Mouse (Mus musculus) urinary bladder, postnatal 10 days (tissue): ENCODE measurements around the gene Gbf1.

Experiments used
- DNase-seq: peaks from one replicate; pipeline ENCODE4 v3.0.0; 2022; ENCODE audit warnings: low spot score

The Gbf1 gene

DNA sequence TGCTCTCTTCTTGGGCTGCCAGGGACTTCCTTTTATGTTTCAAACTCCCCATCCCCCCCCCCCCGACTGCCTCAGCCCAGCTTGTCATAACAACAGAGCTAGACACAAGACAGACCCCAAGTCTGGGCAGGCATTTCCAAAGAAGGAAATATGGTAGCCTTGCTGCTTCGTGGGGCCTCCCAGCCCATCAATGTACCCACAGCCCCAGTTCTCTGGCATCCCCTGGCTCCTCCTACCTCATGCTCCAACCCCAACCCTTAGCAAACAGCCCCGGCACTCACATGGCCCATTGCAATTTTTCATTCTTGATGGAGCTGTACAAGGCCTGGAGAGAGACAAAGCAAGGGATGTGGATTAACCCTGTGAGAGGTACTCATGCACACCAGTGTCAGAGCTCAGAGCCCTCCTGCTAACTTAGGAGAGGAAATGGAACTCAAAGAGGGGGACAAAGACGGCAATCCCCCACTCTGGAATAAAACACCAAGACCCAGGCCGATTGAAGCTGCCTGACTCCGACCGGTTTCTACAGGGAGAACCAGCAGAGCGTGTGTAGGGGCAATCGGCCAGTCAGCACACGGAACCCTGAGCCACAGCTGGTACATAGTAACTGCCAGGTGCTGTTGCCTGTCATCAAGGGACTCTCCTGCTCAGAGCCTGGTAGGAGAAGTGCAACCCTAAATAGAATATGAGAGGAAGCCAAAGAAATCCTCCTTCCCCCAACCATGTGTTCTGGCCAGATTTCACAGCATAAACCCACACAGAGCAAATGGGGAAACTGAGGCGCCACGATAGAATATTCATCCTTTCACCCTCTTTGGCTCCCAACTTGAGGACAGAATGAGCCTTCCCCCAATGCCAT lies 163.7 kb downstream of the Gbf1 start:
- DNase-seq = no peak

DNA sequence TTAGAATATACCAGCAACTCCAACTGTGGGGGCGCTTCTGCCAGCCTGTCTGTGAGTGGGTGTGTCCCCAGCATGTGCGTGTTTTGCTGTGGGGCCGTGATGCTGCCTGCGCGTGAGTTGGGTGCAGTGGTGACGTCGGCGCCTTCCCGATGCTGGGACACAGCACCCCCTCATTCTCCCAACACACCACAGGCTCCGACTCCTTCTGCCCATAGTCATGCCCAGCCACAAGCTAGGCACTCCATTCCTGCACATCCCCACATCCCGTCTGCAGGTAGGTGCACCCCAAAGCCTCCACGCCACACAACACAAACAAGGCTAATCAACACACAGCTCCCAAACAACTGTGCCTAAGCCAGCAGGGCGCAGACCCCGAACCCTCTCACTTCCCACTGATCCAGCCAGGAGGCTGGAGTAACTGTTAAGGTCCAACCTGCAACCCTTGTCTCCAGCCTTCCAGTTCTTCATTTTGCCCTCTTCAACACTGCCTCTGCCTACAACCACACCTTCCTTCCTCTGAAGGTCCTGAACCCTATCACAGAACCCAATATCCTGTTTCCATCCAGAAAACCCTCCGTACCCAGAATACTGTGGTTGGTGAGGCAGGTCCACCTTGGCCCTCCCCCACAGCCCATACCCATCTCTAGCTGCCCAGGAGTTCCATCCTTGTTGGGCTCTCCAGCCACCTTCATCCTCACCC lies 164.7 kb downstream of the Gbf1 start:
- peak; percentile 10 for DNase-seq

DNA sequence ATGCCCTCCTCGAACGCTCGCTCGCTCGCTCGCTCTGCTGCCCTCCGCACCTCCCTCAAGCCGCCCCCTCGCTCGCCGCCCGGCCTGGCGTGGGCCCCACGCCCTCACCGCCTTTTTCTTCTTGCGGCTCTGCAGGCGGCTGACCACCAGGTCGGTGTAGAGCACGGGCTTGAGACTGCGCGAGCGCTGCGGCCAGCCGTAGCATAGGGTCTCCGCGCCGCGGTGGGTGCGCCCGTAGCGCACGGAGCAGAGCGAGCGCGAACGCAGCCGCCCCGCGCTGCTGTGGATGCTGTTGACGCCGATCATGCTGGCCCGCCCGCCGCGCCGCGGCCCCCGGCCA lies 165.2 kb downstream of the Gbf1 start:
- DNase-seq = no peak

DNA sequence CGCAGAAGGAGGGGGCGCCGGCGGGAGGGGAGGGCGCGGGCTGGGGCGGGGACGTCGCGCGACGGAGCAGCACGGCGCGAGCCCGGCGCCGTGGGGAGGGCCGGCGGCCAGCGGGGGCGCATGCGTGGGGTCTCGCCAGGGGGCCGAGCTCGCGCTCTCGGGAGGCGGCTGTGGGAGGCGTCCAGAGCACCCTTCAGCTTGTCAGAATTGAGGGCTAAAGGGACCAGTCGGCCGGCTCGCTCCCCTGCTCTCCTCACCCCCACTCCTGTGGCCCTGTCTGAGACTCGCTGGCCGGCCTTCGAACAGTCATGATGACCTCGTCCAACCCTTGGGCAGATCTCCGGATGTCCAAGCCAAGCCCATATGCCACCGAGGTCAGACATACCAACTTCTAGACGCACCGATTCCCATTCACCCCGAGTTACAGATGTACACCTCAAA lies 165.7 kb downstream of the Gbf1 start:
- DNase-seq = peak; percentile 33

DNA sequence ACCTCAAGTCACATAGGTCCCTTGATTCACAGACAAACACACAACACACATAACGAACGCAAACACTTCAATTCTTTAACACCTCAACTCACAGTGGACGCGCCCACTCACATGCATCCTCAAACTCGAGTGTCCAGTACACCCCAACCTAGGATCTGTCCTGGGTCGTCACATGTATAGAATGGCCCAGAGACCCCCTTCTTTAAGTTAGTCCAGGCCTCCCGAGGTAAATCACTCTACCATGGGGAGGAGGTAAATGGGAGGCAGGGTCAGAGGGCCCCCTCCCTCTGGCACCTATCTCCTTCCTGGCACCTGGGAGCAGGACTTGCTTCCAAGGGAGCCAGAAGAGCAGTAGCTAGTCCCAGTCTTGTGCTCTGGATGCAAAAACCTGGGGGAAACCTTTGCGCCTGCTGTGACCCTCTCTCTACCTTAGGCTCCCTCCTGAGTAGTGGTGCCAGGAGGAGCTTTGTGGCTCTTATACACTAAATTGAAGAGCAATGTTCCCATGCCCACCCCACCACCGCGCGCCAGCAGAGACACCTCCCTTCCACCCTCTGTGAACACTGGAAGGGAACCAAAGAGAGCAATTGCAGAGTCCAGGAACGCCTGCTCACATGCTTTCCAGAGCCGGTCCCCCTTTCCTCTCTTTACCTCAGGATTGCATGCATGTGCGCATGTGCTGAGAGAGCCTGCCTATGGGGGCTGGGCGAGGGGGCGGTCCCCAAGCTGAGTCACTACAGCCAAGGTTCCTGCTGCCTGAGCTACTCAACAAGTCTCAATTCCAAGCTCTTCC lies 166.5 kb downstream of the Gbf1 start:
- peak; percentile 45 for DNase-seq

DNA sequence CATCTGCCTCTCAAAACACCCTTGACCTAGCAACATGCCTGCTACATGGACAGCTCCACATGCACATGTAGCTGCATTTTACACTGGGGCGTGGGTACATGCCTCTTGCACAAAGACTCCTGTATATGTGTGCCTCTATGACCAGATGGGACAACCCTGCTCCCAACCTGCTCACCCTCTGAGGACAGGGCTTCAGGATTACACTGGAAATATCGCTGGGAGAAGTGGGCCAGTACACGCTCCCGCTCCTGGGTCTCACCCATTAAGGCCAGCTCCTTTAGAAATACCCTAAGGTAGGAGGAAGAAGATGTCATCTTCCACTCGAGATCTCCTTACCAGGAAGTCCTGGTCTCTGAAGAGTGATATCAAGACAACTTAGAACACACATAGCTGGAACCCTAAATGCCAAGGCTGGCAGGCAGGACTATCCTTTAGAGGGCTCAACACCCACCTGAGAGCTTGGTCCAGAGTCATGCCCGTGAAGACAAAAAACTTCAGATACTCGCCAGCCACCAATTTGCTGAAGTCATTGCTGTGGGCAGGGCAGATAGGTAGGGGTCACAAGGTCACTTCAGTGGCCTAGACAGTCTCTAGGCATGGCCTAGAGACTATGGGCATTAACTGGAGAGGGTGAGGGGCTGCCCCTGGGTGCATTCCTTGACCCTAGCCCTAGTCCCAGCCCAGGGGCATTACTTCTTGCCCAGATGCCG lies 167.9 kb downstream of the Gbf1 start:
- DNase-seq = no peak

DNA sequence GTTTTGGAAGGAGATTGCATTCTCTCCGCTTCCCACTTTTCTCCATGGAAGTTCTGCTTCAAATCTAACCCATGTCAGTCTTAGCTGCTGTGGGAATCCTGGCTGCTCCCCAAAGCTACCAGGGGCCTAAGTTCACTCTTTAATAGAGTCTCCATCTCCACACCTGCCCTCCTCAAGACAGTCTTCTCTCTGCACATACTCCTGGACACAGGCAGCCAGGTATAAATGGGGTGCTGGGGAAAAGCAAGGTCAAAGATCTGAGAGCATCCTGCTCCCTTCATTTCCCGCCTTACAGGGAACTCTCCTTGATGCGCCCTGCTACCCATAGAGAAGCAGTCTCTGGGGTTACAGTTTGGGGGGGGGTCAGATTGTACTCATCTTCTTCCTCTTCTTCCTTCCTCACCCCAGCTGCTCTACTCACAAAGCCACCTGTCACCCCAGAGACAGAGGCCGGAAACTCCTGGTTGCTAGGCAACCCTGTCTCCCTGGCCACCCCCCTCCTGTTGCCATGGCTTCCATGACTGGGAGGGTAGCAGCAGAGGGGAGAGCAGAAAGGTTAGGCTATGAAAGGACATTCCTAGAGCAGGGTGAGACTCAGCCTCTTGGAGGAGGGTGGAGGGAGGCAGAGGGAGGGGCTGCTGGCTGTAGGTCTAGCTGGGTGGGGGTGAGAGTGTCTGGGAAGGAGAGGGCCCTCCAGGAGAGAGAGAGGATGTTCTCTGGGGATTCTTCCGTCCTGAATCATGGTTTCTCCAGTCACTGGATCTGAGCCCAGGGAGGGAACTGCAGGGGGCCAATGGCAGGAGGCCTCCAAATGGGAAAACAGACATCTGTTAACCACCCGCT lies 169.0 kb downstream of the Gbf1 start:
- no peak for DNase-seq

DNA sequence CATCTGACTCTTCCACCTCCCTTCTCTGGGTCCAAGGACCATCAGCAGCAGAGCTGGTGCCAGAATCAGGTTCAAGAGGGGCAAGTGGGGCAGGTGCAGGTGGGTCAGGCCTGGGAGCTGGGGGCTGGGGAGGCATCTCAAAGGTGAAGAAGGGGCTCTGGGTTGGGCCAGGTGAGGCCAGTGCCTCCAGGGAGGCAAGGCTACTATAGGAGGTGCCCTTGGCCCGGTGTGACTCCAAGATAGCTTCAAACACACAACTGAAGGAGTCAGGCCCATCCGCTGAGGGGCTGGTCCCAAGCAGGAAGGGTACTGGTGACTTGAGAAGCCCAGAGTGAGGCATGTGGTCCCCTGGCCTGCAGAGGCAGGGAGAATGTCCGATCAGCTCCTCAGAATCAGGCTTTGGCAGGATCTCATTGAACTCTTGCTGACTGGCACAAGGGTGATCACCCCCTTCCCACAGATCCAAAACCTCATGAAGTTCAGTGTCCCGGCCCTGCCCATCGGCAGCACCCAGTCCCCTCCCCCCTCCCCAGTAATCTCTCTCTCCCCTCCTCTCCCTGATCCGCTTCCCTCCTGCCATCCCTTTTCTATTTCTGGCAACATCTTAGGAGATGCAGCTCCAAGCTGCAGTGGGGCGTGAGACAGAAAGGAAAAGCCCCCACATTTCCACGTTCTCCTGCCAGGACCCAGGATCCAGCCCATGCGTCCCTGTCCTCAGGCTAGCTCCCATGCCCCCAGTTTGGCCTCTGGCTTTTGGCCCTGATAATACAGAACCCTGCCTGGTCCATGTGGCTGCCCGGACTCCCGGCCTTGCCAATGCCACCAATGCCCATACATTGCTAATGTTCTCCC lies 170.1 kb downstream of the Gbf1 start:
- DNase-seq = no peak

DNA sequence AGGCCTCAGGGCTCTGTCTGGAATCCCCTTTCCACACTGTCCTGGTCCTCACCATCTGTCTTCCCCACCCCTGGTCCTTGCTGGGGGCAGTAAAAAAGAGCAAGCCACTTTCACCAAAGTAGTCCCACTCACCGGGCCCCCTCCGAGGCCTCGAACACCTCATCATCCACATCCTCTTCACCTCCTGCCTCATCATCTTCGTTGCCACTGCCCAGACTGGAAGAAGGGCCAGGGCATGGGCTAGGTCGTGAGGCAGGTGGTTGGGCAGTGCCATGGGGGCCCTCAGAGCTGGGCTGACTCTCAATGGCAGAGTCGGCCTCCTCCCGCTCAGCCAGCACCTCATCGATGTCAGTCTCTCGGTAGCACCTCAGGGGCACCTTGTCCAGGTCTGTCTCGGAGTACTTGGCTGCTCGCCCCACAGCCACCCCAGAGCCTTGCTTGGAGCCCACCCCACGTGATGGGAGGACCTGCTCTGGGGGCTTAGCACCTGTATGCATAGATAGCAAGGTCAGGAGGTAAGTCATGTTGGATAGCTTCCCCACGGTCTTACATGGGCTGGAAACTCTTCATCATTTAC lies 170.8 kb downstream of the Gbf1 start:
- DNase-seq = no peak

DNA sequence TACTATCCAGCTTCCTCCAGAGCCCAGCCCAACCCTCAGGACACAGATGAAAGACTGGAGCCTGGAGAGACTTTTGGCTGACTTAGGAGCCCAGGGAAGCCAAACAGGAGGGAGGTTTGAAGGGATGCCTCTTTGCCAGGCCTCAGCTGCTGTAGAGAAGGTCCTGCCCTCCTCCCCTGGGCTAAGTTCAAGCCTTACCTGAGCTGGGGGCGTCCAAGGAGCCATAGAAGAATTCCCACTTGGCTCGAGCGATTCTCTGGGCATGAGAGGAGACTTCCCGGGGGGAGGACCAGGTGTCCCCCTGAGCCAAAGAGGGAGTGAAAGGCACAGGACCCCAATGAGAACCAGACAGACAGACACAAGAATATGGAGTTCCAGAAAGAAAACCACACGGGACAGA lies 171.4 kb downstream of the Gbf1 start:
- DNase-seq = no peak

DNA sequence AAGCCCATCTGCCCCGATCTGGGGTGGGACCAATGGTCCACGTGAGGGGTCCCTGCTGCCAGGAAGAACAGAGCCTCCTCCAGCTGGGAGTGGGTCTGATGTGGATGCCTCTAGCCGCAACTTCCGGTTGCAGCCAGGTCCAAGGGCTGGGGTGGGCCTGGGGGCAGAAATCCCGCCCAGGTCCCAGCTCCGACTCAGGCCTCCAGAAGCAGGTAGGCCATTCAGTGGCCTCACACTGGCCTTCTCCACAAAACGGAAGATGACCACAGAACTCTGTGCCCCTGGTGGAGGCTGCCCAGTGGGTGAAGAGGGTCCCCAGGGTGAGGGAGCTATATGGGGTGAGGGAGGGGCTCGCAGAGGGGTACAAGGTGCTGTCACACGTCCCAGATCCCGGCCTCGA lies 172.1 kb downstream of the Gbf1 start:
- DNase-seq = no peak

DNA sequence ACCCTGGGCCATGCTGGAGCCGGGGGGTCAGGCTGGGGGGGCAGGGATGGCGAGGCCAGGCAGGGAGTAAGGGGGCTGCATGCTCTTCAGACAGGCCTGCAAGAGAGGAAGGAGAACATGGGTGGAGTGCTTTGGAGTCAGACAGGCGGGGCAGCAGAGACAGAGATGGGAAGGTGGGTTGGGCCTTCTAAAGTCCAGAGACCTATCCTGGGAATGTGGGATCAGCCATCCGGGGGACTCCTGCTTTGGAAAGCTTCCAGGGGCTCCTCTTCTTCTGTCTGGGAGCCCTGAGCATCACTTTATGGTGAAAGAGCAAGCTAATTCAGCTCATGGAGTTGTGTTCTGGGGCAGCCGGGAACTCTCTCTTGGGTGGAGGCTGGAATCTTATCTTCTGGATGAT lies 172.6 kb downstream of the Gbf1 start:
- no peak for DNase-seq

DNA sequence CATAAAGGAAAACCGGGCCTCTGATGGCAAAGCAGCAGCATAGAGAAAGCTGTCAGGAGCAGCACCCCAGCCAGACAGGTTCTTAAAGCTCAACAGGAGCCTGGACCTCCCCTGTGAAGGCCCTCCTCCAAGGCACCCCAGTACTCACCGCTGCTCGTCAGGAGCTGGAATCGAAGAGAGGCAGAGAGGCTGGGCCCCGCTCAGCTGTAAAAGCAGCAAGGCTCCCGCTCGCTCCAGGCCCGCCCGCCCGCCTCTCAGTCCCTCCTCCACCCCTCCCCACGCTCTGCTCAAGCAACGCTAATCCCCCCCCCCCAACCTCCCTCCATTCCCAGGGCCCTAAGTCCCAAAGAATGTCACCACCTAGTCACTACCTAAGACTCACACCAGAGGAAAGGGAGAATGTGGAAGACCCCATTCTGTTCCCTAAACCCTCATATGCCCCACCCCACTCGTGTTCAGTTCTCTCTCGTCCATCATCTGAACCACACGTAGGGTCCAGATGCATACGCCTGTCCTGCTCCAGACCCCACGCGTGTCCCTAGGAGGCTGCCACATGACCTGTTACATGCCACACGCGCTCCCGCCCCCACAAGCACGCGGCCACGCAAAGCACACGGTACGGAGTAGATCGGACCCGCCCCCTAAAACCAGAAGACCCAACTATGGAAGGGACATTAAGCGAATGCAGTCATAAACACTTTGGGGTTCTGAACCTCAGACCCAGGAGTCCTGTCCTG lies 173.9 kb downstream of the Gbf1 start:
- DNase-seq = no peak

DNA sequence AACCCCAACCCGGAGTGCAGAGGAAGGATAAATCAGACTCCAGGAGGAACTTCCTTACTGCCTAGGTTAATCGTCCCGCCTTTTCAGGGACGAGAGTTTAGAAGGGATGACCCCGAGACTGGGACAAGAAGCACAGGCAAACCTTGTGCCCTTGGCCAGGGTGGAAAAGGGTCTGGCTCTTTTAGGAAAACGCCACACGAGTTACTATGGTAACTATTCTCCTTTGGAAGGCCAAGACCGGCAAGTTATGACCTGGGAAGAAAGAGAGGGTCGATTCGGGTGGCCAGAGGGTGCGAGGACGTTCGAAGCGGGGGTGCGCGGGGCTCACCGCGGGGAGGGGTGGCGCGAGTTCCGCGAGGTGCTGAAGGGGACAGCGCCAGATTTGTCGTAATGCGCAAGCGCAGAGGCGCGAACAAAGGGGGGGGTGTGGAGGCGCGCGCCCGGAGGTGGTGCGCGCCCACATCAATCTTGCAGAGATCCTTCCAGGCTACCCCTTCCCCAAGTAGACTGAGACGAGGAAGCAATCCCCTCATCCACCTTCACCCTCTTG lies 174.5 kb downstream of the Gbf1 start, which contains the start of gene Psd:
Gene Psd (minus strand): TSS at position 401 of the 550 bp plus-strand sequence.
- DNase-seq = no peak

DNA sequence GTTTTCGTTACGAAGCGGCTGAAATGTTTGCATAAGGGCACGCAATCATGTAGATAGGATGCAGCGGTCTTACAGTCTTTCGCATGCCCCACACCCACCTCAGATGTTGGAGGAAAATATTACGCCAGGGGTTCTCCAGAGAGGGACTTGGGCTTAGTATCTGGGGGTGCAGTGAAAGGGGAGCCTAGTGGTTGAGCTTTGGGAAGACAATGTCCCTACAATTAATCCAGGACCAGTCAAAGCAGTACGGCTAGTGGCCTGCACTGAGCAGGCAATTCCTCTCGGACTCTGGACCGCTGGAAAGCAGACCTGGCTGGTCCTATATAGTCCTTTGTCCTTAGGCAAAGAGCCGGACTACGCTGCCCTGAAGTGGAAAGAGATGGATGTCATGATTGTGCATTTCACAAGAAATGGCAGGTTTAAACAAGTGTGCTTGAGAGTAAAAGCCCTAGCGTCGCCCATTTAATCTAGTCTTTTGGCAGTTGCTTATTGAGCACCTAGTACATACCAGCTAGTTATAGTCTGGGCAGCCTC lies 175.3 kb downstream of the Gbf1 start:
- no peak for DNase-seq

DNA sequence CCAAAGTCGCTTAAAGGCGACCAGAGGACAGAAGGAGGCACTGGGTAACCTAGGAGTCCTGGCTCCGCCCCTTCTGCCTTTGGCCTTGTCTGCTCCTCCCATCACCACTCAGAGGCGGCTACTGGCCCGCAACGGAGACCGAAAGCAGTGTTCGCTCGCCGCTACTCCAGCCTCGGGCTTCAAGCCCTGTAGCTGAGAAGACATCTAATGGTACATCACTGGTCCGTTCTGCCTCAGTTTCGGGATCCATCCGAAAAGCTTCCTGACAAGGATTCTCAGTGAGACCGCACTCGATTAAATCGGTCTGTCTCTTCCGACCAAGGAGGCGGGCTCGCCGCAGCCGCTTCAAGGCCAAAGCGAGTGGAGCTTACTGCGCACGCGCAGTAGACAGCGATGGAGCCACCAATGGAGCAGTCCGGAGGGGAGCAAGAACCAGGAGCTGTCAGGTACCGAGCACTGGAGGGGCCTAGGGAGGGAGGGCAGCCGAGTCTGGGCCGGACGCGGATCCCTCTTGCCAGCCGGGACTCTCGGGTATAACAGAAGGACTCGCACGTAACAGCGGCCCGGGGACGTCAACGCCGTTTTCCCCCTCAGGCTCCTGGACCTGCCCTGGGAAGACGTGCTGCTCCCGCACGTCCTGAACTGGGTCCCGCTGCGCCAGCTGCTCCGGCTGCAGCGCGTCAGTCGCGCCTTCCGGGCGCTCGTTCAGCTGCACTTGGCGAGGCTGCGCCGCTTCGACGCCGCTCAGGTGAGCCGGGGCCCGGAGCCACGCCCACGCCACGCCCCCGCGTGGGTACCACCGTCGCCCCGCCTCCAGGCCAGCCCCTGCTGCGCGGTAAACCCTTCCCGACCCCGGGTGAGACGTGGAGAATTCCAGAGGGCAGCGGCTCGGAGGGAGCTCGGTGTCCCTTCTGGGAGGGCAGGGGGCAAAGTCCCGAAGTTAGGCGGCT lies 176.0 kb downstream of the Gbf1 start, which contains the start of gene Fbxl15:
Gene Fbxl15 (plus strand): TSS at position 104 of the 950 bp plus-strand sequence.
- DNase-seq = peak; percentile 67

DNA sequence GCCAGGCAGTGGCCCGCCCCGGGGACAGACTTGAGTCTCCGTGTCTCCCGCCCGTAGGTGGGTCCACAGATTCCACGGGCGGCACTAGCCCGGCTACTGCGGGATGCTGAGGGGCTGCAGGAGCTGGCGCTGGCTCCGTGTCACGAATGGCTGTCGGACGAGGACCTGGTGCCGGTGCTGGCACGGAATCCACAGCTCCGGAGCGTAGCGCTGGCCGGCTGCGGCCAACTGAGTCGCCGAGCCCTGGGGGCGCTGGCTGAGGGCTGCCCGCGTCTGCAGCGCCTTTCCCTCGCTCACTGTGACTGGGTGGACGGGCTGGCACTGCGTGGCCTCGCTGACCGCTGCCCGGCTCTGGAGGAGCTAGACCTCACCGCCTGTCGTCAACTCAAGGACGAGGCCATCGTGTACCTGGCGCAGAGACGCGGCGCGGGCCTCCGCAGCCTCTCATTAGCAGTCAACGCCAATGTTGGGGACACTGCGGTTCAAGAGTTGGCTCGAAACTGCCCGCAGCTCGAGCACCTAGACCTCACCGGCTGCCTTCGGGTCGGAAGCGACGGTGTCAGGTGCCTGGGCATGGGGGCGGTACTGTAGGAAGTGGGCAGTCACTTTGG lies 176.8 kb downstream of the Gbf1 start:
- DNase-seq = no peak
